Mouse (Mus musculus): Measurements from ENCODE around the gene Abca4.
A peak's percentile ranks its signal among the peaks of the same experiment; 100 is the strongest.

Gene Abca4

GRCm38 (mm10) chr3:122170621-122171309 is 126.5 kb downstream of the Abca4 start:
- no peak for DNase-seq (ENCODE audit: low read depth, low spot score)

DNA sequence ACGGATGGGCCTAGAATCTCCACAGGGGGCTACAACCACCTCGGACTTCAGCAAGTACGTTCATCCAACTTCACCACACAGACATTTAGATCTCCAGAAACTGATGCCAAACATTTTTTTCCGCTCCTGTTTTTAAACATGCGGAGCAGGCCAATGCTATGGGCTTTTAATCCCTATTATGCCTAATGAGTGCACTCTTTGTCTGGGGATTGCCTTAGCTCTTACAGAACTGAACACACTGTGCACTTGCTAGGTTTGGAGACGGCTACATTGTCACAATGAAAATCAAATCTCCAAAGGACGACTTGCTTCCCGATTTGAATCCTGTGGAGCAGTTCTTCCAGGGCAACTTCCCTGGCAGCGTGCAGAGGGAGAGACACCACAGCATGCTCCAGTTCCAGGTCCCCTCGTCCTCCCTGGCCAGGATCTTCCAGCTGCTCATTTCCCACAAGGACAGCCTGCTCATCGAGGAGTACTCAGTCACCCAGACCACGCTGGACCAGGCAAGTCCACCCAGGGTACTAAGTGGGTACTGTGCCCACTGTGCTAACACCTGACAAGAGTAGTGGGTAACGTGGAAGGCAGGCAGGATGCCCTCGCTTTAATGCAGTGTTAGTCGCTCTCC is 129.4 kb downstream of the Abca4 start:
- no peak for DNase-seq (ENCODE audit: low read depth, low spot score)

DNA sequence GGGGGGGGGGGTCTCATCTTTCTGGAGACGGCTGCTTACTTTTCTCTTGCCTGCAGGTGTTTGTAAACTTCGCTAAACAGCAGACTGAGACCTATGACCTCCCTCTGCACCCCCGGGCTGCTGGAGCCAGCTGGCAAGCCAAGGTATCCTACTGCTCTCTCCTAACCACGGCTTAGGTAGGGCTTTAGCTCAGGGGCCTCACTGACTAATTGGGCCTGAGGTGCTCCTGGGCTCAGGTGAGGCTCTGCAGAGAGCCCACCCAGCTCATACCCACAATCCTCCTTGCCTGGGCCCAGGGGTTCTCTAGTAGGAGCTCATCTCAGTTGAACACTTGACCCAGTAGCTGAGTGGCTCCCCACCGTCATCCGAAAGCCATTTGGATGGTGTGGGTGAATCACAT is 131.8 kb downstream of the Abca4 start:
- no peak for DNase-seq (ENCODE audit: low read depth, low spot score)

- DNase-seq (ENCODE audit: low read depth, low spot score), result no peak
Observed at GRCm38 (mm10) chr3:122176706-122177390, 132.6 kb downstream of the Abca4 start.

DNA sequence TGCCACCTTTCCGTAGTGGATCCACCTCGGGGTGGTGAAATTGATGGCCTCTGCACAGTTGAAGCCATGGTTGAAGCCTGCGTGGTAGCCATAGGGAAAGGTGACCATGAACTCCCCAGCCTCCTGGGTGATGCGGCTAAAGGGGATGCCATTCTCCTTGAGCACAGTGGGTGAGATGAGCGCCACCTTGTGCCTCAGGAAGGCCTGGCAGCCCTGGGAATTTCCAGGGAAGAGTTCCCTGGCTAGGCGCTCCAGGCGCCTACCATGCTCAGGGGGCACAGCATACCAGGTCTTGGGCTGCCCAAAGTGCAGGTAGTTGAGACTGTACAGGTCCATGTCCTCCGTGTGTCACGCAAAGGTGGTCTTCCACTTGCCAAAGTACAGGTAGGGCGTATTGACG is 139.9 kb downstream of the Abca4 start:
- no peak for DNase-seq (ENCODE audit: low read depth, low spot score)

GRCm38 (mm10) chr3:122186975-122187374 is 142.7 kb downstream of the Abca4 start:
- no peak for DNase-seq (ENCODE audit: low read depth, low spot score)

DNA sequence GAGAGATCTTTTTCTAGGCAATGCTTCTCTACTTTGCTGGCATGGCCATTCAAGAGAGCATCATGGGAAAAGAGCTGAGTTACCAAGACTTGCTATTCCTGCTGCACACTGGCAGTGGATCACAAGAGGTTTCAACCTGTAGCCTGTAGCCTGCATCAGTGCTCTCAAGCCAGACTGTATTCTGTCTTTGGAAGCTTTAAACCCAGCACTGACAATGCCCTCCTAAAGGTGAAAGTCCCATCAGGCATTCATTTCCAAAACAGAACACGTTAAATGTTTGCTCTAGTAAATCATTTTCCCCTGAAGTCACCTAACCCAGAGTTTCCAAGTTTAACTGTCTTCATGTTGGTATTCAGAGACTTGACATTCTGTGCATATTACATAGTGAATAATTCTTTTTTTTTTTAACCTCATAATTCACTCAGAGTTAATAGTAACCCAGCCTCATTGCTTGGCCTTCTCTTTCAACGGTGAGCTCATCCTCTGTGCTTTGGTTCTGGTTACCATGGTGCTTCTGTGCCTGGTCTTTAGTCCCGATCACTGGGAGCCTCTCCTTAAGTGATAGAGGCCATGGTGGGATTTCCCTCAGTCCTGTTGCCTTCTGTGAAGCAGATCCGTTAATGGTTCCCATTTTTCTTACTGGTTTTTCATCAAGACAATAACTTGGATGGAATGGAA is 152.5 kb downstream of the Abca4 start:
- DNase-seq (ENCODE audit: low read depth, low spot score), result no peak

- no peak for DNase-seq (ENCODE audit: low read depth, low spot score)
Observed at GRCm38 (mm10) chr3:122198532-122198931, 154.3 kb downstream of the Abca4 start.

DNA sequence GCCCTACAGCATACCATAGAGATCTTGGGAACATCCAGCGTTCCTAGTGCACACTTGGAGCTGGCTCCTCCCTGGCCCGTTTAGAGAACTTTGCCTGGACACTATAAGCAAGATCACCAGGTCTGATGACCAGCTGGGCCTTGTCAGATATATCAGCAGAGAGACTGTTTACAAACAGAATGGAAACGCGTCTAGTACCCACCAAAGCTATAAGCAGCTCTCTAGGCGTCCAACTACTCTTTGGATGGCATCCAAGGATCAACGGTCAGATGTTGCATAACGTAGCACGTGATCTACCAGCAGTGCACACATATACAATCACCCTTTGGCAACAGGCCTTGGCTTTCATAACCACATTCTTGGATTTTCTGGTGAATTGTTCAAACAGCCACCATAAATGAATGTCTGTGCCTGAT is 154.7 kb downstream of the Abca4 start:
- DNase-seq (ENCODE audit: low read depth, low spot score), result peak; percentile 3

DNA sequence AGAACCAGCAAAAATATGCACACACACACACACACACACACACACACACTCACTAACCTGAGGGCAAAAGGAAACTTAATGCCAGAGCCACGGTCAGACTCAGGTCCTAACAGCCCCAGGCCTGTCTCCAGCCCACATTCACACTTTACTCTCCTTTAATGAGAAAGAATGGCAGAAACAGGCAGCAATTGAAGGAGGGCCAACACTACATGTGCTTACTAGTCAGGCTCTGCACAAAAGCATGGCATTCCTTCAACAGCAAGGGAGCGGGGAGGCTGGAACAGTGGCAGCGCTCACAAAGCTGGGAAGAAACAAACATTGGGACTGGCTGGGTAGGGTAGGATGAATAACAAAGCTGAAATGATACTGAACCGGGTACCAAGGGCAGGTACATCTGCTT is 155.4 kb downstream of the Abca4 start:
- DNase-seq (ENCODE audit: low read depth, low spot score), result no peak

DNA sequence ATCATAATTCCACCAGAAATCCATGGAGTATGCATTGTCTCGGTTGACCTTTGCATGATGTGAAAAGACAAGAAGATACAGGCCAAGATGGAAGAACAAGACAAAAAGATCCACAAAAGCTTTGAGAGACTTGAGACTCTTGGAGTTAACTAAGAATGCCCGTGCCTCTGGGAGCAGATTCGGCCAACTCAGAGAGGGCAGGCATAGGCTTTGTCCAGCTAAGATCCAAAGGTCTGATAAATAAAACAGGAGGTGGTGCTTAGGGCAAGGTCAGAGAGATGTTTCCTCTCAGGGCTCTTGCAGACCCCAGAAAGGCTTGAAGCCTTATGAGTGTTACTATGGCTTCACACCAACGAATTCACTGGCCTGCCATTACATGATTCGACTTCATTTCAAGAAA is 155.8 kb downstream of the Abca4 start:
- no peak for DNase-seq (ENCODE audit: low read depth, low spot score)

- no peak for DNase-seq (ENCODE audit: low read depth, low spot score)
Observed at GRCm38 (mm10) chr3:122200447-122200846, 156.2 kb downstream of the Abca4 start.

- DNase-seq (ENCODE audit: low read depth, low spot score), result no peak
Observed at GRCm38 (mm10) chr3:122202307-122202732, 158.1 kb downstream of the Abca4 start.

DNA sequence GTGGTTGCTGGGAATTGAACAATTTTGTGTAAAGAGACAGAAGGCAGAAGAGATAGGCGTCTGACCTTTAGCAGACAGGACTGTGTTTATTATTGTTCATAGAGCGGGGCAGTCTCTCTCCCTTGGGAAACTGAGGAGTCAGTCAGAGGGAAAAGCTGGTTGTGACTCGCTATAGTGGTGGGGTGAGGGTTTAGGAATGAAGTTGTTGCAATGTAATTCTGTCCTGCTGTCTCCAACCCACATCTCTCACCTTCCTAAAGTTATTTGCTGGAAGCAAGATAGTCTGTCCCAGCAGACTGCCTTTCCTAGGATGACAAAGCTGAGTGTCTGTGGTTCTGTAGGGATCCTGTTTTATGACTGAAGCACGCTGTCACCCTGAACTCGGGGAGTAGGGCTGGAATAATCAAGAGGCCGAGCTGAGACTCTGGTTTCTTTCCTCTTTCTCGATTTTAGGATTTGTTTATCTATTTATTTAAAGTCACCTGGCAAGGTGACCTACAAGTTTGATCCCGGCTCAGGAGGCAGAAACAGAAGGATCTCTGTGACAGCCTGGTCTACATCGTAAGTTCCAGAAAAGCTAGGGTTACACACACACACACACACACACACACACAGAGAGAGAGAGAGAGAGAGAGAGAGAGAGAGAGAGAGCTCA is 159.6 kb downstream of the Abca4 start:
- no peak for DNase-seq (ENCODE audit: low read depth, low spot score)

DNA sequence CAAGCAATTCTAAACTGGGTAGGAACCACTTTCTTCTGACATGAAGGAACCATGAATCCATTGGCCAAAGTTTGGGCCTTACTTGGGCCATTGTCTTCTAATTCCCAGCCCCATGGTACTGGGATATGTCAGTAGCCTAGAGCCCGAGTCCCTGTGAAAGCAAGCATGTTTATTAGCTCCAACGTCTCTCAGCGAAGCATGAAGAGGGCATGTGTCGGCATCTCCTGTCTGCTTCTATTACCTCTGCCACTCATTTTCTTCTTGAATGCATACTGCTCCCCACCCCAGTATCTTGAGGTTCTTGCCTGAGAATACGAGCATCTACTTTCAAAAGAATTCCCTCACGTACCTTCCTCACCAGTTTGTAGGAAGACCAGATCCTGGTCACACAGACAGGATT is 161.5 kb downstream of the Abca4 start:
- DNase-seq (ENCODE audit: low read depth, low spot score), result no peak

DNA sequence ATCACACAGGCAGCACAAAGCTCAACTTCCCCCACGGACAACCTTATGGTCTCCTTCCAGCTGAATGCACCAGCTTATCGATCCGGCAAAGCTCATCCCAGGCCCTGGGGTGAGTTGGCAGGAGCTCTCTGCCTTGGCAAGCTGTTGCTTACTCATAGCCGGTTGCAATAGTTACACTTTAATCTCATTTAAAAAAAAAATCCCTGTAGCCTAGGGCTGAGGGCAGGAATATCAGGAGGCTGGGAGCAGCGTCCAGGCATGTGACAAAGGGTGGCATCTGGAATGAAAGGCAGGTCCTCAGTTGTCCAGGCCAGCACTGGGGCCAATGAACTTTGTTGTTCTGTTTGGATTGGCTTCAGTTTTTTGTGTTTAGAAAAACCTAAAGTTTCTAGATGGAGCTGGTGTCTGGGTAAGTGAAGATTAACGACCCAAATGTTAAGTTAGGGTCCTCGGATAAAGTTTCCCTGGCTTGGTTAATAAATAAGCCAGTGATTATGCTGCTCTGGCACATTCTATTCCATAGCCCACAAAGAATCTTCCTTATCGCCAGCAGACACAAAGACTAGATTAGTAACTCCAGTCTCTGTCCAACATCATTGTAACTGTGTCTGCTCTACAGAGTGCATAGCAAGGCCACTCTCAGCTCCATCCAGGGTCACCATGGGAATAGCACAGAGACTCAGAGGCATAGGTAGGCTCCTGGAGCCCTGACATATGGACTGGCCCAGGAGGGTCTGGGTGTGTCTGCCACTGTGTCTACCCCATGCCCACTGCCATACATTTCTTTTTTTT is 162.2 kb downstream of the Abca4 start:
- no peak for DNase-seq (ENCODE audit: low read depth, low spot score)

GRCm38 (mm10) chr3:122207766-122208165 is 163.5 kb downstream of the Abca4 start:
- no peak for DNase-seq (ENCODE audit: low read depth, low spot score)

- DNase-seq (ENCODE audit: low read depth, low spot score), result no peak
Observed at GRCm38 (mm10) chr3:122208296-122209225, 164.3 kb downstream of the Abca4 start.

- DNase-seq (ENCODE audit: low read depth, low spot score), result no peak
Observed at GRCm38 (mm10) chr3:122209511-122209910, 165.3 kb downstream of the Abca4 start.

- no peak for DNase-seq (ENCODE audit: low read depth, low spot score)
Observed at GRCm38 (mm10) chr3:122210434-122210833, 166.2 kb downstream of the Abca4 start.
